Mouse (Mus musculus): ENCODE measurements around the gene Rala. TPM values are rescaled to one million over a fixed set of nuclear protein-coding genes. Genes with fewer than 3 reads are reported as not detected.

Gene Rala
- 10 to 100 TPM; 33.0 to 42.6 TPM for total RNA-seq (2021)
- polyA plus RNA-seq (2012; rRNA removed) = 21.4 and 36.1 TPM in 2 replicates
- long read RNA-seq, transcript Rala-201 (5 exons, 2,688 nt) = major isoform, 67 of 71 reads
- long read RNA-seq, partial matches to known transcripts = 2 of 71 reads
- long read RNA-seq, other reads (novel, unspliced or antisense) = 2 of 71 reads

DNA sequence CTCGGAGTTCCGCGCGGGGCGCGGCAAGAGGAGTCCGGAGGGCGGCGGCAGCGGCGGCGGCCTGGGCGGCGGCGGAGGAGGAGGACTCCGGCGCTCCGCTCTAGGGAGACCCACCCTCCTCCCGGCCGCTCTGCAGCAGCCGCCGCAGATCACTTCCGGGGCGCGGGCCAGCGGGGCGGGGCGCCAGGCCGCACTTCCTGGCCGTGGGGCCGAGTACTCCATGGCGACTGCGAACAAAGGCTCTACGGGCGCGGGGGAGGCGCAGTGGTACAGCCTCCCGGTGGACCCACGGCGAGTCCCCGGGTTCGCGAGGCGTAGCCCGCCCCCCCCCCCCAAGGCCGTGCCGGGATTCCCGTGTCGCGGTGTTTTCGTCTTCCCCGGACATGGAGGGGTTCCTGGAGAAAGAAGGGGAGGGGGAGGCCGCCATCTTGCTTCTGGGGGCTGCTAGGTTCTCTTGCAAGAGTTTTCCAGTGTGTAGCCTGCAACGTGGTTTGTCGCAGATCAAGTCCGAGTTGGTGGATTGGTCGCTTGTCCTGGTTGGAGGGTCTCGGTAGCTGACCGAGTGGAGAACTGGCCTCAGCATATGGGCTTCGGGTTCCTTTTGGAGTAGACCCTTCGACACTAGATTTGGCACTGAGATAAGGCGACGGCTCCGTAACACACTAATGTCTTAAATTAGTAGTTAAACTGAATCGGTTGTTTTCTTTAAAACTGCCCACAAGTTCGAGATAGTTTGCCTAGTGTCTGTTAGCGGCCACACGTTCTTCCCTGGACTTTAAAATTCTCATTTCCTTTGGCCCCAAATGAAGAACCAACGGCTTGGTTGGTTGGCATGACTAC, at the start of gene Rala:
TSS of gene Rala (minus strand) at position 162 of the 840 bp plus-strand sequence.
- peak within 1 kb of the TSS; percentile 86 for H3K9ac ChIP-seq (ENCODE audit: low read depth, low read length)
- H3K4me1 ChIP-seq (ENCODE audit: control insufficient read depth, insufficient read depth, low read length) = peaks cover 2% of the 10 kb centered on the region; the same call in 1 of the 2 replicates
- H3K36me3 ChIP-seq (ENCODE audit: control insufficient read depth, insufficient read depth, low read length) = peaks cover 7% of the 10 kb centered on the region; the same call in 1 of the 2 replicates
- peak; percentile 97 to 98 for DNase-seq
- WGBS = 4% methylated on average over 69 of the region's 69 CpGs
- TF ChIP-seq CTCF (IDR thresholded peaks at IDR 0.05) = no peak
- TF ChIP-seq POLR2A (IDR thresholded peaks at IDR 0.05; ENCODE audit: insufficient read depth, low read depth, low read length) = peak; percentile 75
- H3K27me3 ChIP-seq (ENCODE audit: control insufficient read depth, insufficient read depth, low read length) = no peaks in the 10 kb centered on the region
- no peaks in the 10 kb centered on the region; the same call in 1 of the 2 replicates for H3K79me2 ChIP-seq (replicated peaks; ENCODE audit: control insufficient read depth, insufficient read depth, low read length)
- H3K4me3 ChIP-seq = peak within 1 kb of the TSS; percentile 91
- intact Hi-C loops (cut with DNase I) = loop anchor here (1.0 to 2.0 kb wide), 3 partner anchors 49 to 249 kb away; partner anchors contain the start of genes Cdk13, Mplkip, Sugct and Yae1d1
- H3K27ac ChIP-seq = peak within 1 kb of the TSS; percentile 86

DNA sequence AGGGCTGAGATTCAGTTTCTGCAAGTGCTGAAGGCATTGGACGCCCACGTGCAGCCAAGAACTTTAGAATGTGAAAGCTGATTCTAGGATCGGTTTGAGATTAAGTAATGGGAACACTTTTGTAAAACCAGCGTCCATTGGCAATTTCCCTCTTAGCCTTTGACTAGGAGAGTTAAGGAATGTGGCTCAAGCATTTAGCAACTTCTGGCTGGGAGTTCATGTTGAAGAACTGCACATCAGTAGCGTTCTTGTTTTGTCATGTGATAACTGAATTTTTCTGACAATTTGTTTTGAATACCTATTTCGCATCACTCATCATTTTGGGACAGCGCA, 49.4 kb upstream of the Rala start:
- Histone ChIP-seq H3K27ac (peak overlapping the region; percentile 87), H3K4me1 (ENCODE audit: control insufficient read depth, insufficient read depth, low read length) (no peaks in the 10 kb centered on the region), H3K9ac (ENCODE audit: low read depth, low read length) (peak overlapping the region; percentile 79), H3K27me3 (ENCODE audit: control insufficient read depth, insufficient read depth, low read length) (no peaks in the 10 kb centered on the region), H3K4me3 (peak overlapping the region; percentile 89), H3K36me3 (ENCODE audit: control insufficient read depth, insufficient read depth, low read length) (peaks cover 4% of the 10 kb centered on the region; the same call in 1 of the 2 replicates), H3K79me2 (replicated peaks; ENCODE audit: control insufficient read depth, insufficient read depth, low read length) (no peaks in the 10 kb centered on the region; the same call in 1 of the 2 replicates)
- TF ChIP-seq POLR2A (IDR thresholded peaks at IDR 0.05; ENCODE audit: insufficient read depth, low read depth, low read length) = no peak
- TF ChIP-seq CTCF (IDR thresholded peaks at IDR 0.05) = no peak
- TF ChIP-seq EP300 (IDR thresholded peaks at IDR 0.05; ENCODE audit: insufficient read depth, low read depth, low read length) = no peak
- intact Hi-C loops (cut with DNase I) = loop anchor here (2.0 kb wide), 1 partner anchor 49 kb away; the partner anchor contains the start of gene Rala
- 28% methylated on average over 7 of the region's 7 CpGs for WGBS
- no peak for DNase-seq

DNA sequence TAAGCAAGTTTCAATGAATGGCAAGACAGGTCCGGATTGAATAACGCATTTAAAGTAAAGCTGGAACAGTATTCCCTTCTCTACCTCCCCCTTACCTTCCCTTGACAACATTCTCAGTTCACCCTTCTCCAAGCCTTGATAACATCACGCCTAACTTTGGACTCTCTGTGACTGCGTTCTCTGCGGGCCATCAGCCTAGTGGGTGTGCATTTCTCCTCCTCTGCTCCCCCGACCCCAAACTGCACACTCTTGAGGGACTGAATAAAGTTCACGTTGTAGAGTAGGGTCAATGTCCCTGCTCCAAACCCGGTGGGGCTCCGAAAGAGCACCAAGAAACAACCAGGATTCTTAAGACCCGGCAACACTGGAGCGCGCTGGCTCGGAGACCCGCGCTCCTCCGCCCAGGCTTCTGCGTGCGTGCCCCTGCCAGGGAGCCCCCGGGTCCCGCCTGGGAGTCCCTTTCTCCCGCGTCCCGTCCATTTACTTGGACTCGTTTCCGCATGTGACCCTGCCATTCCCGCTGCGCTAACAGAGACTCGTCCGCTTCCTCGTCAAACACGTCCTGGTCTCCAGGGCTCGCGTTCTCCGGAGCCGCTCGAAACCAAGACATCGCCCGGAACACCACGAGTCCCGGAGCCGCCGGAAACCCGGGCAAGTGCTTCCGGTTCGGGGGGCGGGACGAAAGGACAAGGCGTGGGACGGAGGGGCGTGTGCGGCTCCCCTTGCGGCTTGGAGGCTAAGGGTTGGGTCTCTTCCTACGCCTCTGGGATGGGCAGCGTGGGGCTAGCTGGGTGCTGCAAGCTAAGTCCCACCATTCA, 48.9 kb upstream of the Rala start, which contains the start of gene Yae1d1:
TSS of gene Yae1d1 (minus strand) at position 653 of the 818 bp plus-strand sequence.
- DNase-seq = peak; percentile 91 to 96
- H3K27ac ChIP-seq = peak within 1 kb of the TSS; percentile 87
- H3K4me1 ChIP-seq (ENCODE audit: control insufficient read depth, insufficient read depth, low read length) = no peaks in the 10 kb centered on the region
- H3K4me3 ChIP-seq = peak within 1 kb of the TSS; percentile 89
- H3K79me2 ChIP-seq (replicated peaks; ENCODE audit: control insufficient read depth, insufficient read depth, low read length) = no peaks in the 10 kb centered on the region; the same call in 1 of the 2 replicates
- H3K27me3 ChIP-seq (ENCODE audit: control insufficient read depth, insufficient read depth, low read length) = no peaks in the 10 kb centered on the region
- H3K9ac ChIP-seq (ENCODE audit: low read depth, low read length) = peak within 1 kb of the TSS; percentile 86
- under 1% methylated on average over 54 of the region's 54 CpGs for WGBS
- peaks cover 4% of the 10 kb centered on the region; the same call in 1 of the 2 replicates for H3K36me3 ChIP-seq (ENCODE audit: control insufficient read depth, insufficient read depth, low read length)
- 0 out of 2 replicates have a peak, but pooled peaks have one; percentile 54 for TF ChIP-seq EP300 (IDR thresholded peaks at IDR 0.05; ENCODE audit: insufficient read depth, low read depth, low read length)
- peak; percentile 60; the same call in 1 of the 2 replicates for TF ChIP-seq POLR2A (IDR thresholded peaks at IDR 0.05; ENCODE audit: insufficient read depth, low read depth, low read length)
- peak; percentile 67 for TF ChIP-seq CTCF (IDR thresholded peaks at IDR 0.05)
- intact Hi-C loops (cut with DNase I) = loop anchor here (2.0 kb wide), 1 partner anchor 48 kb away; the partner anchor contains the start of gene Rala

DNA sequence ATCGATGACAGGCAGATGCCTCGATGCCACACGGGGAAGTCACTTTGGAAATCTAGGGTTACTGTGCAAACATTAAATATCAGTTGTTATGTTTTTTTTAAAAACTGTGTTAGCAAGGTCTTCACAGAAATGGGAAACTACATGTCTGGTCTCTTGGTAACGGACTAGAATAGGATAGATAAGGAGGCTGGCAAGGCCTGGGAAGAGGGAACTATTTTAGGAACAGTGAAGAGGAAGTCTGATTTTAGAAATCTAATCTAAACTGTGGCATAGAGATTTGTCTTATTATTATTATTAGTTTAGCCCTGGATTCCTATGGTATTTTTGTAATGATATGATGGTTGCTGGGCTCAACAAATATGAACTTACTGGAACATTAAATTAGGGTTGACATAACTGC, 48.0 kb upstream of the Rala start:
- 11% methylated on average over 4 of the region's 4 CpGs for WGBS
- Histone ChIP-seq H3K4me3 (peak overlapping the region; percentile 89), H3K9ac (ENCODE audit: low read depth, low read length) (no peak overlapping the region)

DNA sequence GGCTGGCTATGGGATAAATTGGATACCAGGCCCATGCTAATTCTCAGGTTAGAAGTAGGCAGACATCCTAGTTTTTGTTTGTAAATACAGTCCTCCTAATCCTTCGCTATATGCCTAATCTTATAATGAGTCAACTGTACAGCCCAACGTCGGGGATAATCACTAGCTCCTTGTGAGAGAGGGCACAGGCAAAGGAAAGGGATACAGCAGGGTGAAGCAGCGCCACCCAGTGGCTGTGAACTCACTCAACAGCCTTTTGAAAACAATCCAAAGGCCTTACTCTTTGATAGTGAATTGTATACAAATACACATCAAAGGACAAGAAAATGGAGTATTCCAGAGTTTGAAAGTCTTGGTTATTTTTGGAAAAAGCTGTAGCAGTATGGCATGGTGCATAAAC, 39.2 kb upstream of the Rala start:
- peaks cover 14% of the 10 kb centered on the region for H3K36me3 ChIP-seq (ENCODE audit: control insufficient read depth, insufficient read depth, low read length)
- no peak overlapping the region for H3K27ac ChIP-seq
- peak; percentile 34 to 46 for DNase-seq
- no peaks in the 10 kb centered on the region for H3K4me1 ChIP-seq (ENCODE audit: control insufficient read depth, insufficient read depth, low read length)
- H3K79me2 ChIP-seq (replicated peaks; ENCODE audit: control insufficient read depth, insufficient read depth, low read length) = no peaks in the 10 kb centered on the region
- intact Hi-C loops (cut with DNase I) = loop anchor here (1.0 kb wide), 1 partner anchor 146 kb away; no protein-coding TSS in a partner anchor
- no peak for TF ChIP-seq EP300 (IDR thresholded peaks at IDR 0.05; ENCODE audit: insufficient read depth, low read depth, low read length)
- TF ChIP-seq CTCF (IDR thresholded peaks at IDR 0.05) = peak; percentile 90
- TF ChIP-seq POLR2A (IDR thresholded peaks at IDR 0.05; ENCODE audit: insufficient read depth, low read depth, low read length) = no peak
- WGBS = 30% methylated on average over 4 of the region's 4 CpGs
- no peak overlapping the region for H3K9ac ChIP-seq (ENCODE audit: low read depth, low read length)
- H3K4me3 ChIP-seq = no peak overlapping the region
- H3K27me3 ChIP-seq (ENCODE audit: control insufficient read depth, insufficient read depth, low read length) = no peaks in the 10 kb centered on the region

More for the DNA sequence above, 48.0 kb upstream of the Rala start:
- peak overlapping the region; percentile 87 for H3K27ac ChIP-seq
- intact Hi-C loops (cut with DNase I) = loop anchor here (2.0 kb wide), 1 partner anchor 47 kb away; the partner anchor contains the start of gene Rala
- no peak for DNase-seq
- TF ChIP-seq CTCF (IDR thresholded peaks at IDR 0.05) (no peak), EP300 (IDR thresholded peaks at IDR 0.05; ENCODE audit: insufficient read depth, low read depth, low read length) (no peak), POLR2A (IDR thresholded peaks at IDR 0.05; ENCODE audit: insufficient read depth, low read depth, low read length) (no peak)
- no peaks in the 10 kb centered on the region for H3K27me3 ChIP-seq (ENCODE audit: control insufficient read depth, insufficient read depth, low read length)
- peaks cover 6% of the 10 kb centered on the region for H3K36me3 ChIP-seq (ENCODE audit: control insufficient read depth, insufficient read depth, low read length)
- H3K4me1 ChIP-seq (ENCODE audit: control insufficient read depth, insufficient read depth, low read length) = no peaks in the 10 kb centered on the region
- H3K79me2 ChIP-seq (replicated peaks; ENCODE audit: control insufficient read depth, insufficient read depth, low read length) = no peaks in the 10 kb centered on the region; the same call in 1 of the 2 replicates
